Mouse (Mus musculus): ENCODE measurements around the gene Arhgap32. TPM values are rescaled to one million over a fixed set of nuclear protein-coding genes. Genes with fewer than 3 reads are reported as not detected.
"Not testable (repeated sequence)": the region's sequence is repeated elsewhere in the genome, so short reads cannot be mapped to it uniquely, and the experiment has no call there.

Arhgap32 gene
- polyA plus RNA-seq, 3 experiments from 2014 or later, result 0.17 TPM; not detected in 2

- no peak for ATAC-seq
Observed at GRCm38 (mm10) chr9:32137697-32138426, 21.9 kb downstream of the Arhgap32 start.

DNA sequence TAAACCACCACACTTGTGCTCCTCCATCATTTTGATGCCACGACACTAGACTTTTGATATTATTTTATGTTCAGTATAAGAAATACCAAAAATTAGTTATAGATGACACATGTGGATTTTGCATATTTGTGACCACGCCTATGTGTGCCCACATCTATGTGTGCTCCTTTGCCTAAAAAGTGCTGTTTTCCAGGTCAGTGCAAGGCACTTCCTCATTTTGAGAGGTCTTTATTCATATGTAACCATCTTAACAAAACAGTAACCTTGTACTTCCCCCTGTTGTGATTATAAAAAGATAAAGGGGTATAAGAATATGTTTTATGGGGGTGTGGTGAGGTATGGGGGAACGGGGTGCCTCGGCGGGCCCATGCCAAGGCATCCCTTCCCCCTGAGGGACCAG is 22.7 kb downstream of the Arhgap32 start:
- no peak for ATAC-seq

GRCm38 (mm10) chr9:32139641-32140040 is 23.7 kb downstream of the Arhgap32 start:
- no peak for ATAC-seq

- ATAC-seq, result no peak
Observed at GRCm38 (mm10) chr9:32142834-32143233, 26.9 kb downstream of the Arhgap32 start.

- no peak for ATAC-seq
Observed at GRCm38 (mm10) chr9:32143451-32143850, 27.5 kb downstream of the Arhgap32 start.

DNA sequence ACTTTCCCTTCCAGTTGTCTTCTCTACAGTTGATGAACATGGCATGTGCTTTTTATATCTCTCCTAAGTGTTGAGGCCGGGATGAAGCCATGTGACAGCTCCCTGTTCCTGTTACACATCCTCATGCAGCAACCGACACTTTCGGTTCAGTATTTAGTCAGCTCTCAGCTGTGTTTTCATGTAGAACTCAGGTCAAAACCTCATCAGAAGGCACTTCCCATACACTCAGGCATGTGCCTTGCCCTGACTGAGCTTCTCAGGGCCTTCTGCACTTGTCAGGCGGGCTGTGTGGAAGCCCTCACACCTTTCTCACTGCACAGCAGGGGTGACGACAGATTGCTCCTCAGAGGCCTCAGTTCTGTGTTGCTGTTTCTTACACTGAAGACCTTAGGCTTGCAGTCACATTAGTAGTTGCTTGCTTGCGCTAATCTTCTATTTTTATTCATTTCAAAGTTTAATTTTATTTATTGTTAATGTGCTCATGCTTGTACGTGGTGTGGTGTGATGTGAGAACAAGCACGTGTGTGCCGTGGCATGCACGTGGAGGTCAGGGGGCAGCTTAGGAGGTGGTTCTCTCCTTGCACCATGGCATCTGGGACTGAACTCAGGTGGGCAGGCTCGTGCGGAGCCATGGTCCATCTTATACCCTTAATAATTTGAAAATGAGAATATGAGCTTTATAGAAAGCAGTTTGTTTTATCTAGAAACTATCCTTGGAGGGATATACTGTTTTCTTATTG is 30.5 kb downstream of the Arhgap32 start:
- no peak for ATAC-seq

DNA sequence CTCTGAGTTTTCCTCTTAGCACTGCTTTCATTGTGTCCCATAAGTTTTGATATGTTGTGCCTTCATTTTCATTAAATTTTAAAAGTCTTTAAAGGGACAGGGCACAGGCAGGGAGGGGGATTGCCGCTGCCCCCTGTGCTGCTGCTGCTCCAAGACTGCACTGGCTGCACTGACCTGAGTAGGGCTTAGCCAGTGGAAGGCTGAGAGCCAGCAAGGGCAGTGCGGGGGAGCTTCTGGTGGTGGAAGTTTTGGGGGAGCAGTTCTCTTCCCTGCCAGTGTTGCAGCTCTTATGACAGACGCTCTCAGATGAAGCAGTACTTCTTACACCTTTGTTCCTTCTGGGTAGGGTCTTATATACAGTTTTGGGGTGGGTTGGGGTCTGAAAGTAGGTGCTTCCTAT is 33.3 kb downstream of the Arhgap32 start:
- no peak for ATAC-seq

- no peak for ATAC-seq
Observed at GRCm38 (mm10) chr9:32149836-32150642, 34.1 kb downstream of the Arhgap32 start.

- no peak for ATAC-seq
Observed at GRCm38 (mm10) chr9:32154727-32155371, 38.9 kb downstream of the Arhgap32 start.

DNA sequence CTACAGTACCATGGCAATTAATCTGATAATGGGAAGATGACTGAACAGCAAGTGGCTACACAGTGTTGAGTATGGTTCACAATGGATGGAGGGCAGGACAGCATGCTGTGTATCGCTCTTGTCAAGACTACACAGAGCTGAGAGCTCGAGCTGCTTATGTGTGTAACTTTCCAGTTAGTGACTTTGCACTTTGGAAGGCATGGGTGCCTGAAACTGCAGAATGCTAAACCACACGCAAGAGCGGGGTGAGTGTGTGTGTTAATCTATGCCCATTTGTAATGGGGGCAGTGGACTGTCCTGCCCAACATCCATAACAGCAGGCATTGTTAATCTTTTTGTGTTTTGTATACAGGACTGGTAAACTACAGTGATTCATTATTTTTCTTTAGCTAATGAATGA is 40.8 kb downstream of the Arhgap32 start:
- ATAC-seq, result no peak

DNA sequence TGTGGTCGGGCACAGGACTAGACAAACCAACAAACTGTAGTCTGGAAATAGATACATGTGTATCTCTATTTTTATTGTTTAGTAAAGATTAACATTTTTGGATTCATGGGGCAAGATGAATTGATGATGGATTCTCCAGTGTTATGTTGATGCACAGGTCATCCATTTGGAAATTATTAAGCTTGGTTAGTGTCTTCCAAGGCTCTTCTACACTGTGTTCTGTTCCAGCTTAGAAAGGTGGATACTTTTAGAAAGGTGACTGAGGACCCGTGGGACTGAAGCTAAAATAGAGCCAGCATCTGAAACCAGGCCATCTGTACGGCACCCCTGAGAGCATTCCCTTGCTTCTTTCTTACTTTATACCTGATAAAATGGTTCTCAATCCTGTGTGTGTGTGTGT is 41.3 kb downstream of the Arhgap32 start:
- no peak for ATAC-seq

GRCm38 (mm10) chr9:32158837-32159543 is 43.1 kb downstream of the Arhgap32 start:
- no peak for ATAC-seq

- no peak for ATAC-seq
Observed at GRCm38 (mm10) chr9:32159724-32160123, 43.8 kb downstream of the Arhgap32 start.

DNA sequence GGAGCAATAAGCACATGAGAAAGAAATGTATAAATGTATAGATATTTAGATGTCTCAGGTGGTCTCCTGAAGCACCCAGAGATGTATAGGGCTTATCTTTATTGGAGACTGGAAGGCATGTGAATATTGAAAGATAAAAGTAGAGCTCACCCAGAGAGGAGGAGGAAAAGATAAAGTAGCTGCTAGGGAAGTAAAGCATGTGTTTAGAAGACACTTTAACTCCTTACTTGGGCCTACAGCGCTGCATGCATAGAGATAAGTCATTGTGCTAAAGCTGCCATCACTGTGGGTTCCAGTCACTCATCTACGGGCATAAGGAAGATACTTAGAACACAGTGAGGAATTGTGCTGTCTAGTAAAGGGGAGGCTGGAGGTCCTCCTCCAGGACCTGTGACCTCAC is 46.9 kb downstream of the Arhgap32 start:
- no peak for ATAC-seq

- ATAC-seq, result not testable (repeated sequence)
Observed at GRCm38 (mm10) chr9:32163820-32164219, 47.9 kb downstream of the Arhgap32 start.

DNA sequence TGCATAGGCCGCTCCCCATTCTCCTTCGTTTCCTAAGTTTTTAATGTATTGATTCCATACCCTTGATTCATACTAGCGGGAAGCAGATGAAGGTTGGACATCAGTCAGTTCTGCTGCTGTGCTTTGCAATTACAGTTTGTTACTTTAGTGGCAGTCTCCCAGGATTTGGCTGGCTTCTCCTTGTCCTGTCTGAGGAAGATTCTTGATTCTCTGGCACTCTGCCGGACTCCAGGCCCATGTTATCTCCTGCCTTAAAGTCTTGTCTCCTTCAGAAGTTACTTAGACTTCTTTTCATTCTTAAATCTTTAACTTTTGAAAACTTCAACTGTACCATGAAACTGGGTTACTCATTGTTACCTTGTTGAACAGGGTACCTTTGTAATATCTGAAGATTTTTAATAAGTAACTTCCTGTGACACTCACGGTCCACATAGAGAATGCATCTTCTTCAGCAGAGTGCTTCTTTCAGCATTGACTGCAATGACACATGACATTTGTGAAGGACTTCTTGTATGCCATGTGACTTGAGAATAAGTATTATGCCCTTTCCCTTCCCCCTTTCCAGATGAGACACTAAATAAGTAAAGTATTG is 52.7 kb downstream of the Arhgap32 start:
- ATAC-seq, result no peak

DNA sequence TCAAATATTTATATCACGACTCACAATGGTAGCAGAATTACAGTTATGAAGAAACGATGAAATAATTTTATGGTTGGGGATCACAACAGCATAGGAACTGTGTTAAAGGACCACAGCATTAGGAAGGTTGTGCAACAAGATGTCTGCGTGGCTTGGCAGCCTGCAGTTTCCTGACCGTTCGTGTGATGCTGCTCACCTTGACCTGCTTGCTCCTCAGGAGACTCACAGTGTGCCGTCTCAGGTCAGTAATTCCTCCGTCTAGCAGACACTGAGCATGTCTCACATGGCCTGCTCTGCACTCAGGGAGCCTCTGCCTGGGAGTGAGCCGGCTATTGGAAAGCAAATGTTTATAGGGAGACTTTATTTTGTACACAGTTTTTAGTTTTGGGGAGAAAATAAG is 54.8 kb downstream of the Arhgap32 start:
- no peak for ATAC-seq

DNA sequence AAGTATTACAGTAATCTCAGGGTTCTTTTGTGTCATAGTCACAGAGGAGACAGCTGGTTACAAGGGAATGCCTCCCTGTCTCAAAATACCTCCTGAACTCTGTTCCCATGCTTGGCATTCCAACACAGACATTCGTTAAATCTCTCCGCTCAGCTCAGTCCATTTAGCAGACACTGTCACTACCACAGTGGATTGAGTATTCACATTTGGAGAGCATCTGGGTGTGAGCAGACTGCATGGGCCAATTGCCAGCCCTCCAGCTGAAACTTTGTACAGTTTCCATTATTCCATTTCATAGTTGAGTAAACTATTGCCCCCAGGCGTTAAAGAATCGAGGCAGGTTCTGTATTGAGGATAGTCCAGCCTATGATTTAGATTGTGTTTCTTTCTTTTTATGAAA is 60.7 kb downstream of the Arhgap32 start:
- ATAC-seq, result no peak

DNA sequence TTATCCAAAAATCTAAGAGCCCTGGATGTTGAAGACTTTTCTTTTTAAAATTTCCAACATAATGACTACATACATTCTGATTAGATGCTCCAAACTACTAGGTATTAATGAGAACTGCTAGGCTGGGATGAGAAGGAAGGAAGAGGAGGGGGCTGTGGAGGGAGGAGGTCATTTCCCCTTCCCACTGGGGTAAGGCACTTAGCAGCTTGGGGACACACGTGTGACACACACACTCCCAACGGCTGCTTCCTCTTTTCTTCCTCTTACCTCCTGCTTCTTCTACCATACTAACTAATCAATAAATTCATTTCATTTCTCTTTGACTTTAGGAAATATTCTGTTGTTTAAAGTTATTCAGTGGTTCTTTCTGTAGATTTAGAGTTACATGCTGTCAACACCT is 65.2 kb downstream of the Arhgap32 start:
- ATAC-seq, result no peak

GRCm38 (mm10) chr9:32186489-32186888 is 70.6 kb downstream of the Arhgap32 start:
- no peak for ATAC-seq

DNA sequence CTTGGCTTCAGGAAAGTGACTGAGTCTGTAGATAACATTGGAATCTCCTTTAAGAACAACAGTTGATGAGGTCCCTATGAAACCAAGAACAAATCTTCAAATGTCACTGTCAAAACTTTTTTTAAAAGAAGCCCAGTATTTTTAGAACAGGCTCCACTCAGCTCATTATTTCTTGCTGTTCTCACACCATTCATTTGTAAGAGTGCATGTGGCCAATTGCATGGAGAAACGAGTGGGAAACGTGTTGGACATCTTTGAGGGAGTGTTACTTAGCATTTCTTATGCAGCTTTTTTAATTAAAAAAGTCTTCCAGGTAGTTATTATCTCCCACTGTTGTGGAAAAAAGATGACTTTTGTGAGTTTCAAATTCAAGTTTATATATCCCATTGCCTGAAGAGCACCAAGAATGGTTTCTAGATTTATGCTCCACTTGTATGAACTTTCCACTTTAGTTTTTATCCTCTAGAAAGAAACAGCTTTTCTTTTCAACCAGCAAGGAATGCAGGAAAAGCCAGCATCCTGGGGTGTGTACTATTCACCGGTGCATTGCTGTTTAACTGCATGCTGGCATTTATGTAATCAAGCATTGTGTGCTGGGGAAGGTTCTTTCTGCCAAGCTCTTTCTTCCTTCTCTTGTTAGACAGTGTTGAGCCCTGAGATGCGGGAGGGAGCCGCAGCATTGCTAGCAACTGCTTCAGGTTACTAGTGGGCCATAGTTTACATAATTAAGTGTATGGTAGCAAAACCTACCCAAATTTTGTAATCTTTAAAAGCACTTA is 76.5 kb downstream of the Arhgap32 start:
- no peak for ATAC-seq

All from inflammation-experienced regulatory T-cells, adult 6 months (primary cell).